In the genomic region with DNA sequence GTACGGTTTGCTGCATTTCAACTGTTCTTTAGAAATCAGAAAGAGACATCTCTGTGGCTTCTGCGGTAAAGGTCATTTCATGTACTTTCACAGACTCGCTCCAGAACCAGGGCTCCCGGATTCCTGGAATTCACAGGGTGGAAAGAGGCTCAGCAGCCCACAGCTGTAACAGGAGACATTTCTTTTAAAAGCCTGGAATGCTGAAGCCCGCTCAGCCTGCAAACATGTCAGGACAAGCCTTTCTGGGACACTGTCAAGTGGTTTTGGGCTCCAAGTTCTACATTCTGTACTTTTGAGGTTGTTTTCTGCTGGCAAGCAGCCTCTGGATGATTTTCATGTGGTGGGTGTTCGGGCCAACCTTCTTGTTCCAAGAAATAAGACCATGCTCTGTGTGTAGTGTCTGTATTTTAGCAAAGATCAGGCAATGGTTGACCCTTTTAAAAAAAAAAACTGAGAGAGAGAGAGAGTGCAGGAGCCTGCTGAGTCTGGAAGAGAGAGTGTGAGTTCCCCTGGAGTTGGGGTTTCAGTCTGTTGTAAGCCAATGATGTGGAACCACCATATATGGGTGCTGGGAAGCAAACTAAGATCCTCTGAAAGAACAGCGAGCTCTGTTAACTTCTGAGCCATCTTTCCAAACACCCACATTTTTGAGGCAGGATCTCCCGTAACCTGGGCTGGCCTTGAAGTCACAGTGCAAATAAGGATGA, we compare ENCODE assay signal across 8 mouse cellular contexts. TPM values are rescaled to one million over a fixed set of nuclear protein-coding genes. Genes with fewer than 3 reads are reported as not detected.
DNase-seq lines count a peak whose midpoint lies in the region; ATAC-seq and TF ChIP-seq lines count a peak whose summit lies in the region.

No protein-coding gene starts in this region.

- H3K9ac ChIP-seq in kidney, embryonic 15.5 days = no peak overlapping the region
- H3K9ac ChIP-seq in midbrain, postnatal 0 days (replicated peaks; ENCODE audit: low read length, poor library complexity, severe bottlenecking) = no peak overlapping the region

- no peaks in the 10 kb centered on the region for H3K4me1 ChIP-seq in cortical plate, adult 2 months (ENCODE audit: control insufficient read depth, insufficient read depth, low read length)
- peaks cover 35% of the 10 kb centered on the region for H3K4me1 ChIP-seq in heart, embryonic 10.5 days
- peaks cover 54% of the 10 kb centered on the region for H3K4me1 ChIP-seq in kidney, embryonic 15.5 days
- peaks cover 4% of the 10 kb centered on the region; the same call in 1 of the 2 replicates for H3K4me1 ChIP-seq in midbrain, postnatal 0 days (ENCODE audit: insufficient read depth, low read length)

- TF ChIP-seq POLR2A in cortical plate, adult 2 months (IDR thresholded peaks at IDR 0.05; ENCODE audit: extremely low read depth, insufficient read depth, low read length) = no peak

- 34% methylated on average over 8 of the region's 8 CpGs for WGBS in heart, embryonic 10.5 days
- 25% methylated on average over 8 of the region's 8 CpGs for WGBS in kidney, embryonic 15.5 days
- 49% methylated on average over 8 of the region's 8 CpGs for WGBS in midbrain, postnatal 0 days

- ATAC-seq in kidney, embryonic 15.5 days (replicated peaks; ENCODE audit: low FRiP score) = no peak
- ATAC-seq in midbrain, postnatal 0 days (ENCODE audit: low FRiP score) = no peak

- H3K27ac ChIP-seq in cortical plate, adult 2 months (ENCODE audit: insufficient read depth, low read length) = peak overlapping the region; percentile 53; the same call in 1 of the 2 replicates
- peak overlapping the region; percentile 83 for H3K27ac ChIP-seq in heart, embryonic 10.5 days
- peak overlapping the region; percentile 94 for H3K27ac ChIP-seq in kidney, embryonic 15.5 days
- H3K27ac ChIP-seq in midbrain, postnatal 0 days (ENCODE audit: low read depth, low read length) = 0 out of 2 replicates have a peak overlapping the region, but pooled peaks have one; percentile 26

- H3K4me2 ChIP-seq in kidney, embryonic 15.5 days = no peak overlapping the region; the same call in 1 of the 2 replicates
- no peak overlapping the region for H3K4me2 ChIP-seq in midbrain, postnatal 0 days (ENCODE audit: low read depth, low read length, poor library complexity, severe bottlenecking)

- H3K9me3 ChIP-seq in heart, embryonic 10.5 days = no peaks in the 10 kb centered on the region
- H3K9me3 ChIP-seq in kidney, embryonic 15.5 days (replicated peaks) = no peaks in the 10 kb centered on the region
- H3K9me3 ChIP-seq in midbrain, postnatal 0 days (ENCODE audit: low read length) = no peaks in the 10 kb centered on the region

- no peak for TF ChIP-seq CTCF in cortical plate, adult 2 months (IDR thresholded peaks at IDR 0.05; ENCODE audit: extremely low read depth, insufficient read depth, low read length)
- no peak for TF ChIP-seq CTCF in midbrain, postnatal 0 days (IDR thresholded peaks at IDR 0.05)

- H3K27me3 ChIP-seq in heart, embryonic 10.5 days (ENCODE audit: insufficient read depth, poor library complexity, severe bottlenecking) = no peaks in the 10 kb centered on the region
- H3K27me3 ChIP-seq in kidney, embryonic 15.5 days = no peaks in the 10 kb centered on the region
- no peaks in the 10 kb centered on the region; the same call in 1 of the 2 replicates for H3K27me3 ChIP-seq in midbrain, postnatal 0 days (ENCODE audit: insufficient read depth, low read length)

- DNase-seq in 3T3-L1 (ENCODE audit: low read depth, low spot score) = peak; percentile 82
- no peak for DNase-seq in heart, embryonic 10.5 days (ENCODE audit: low spot score)
- DNase-seq in midbrain, postnatal 0 days (ENCODE audit: low spot score) = no peak
- DNase-seq in ovary, adult 18-20 months (ENCODE audit: low spot score) = no peak
- no peak for DNase-seq in layer of hippocampus, adult 8-10 months (ENCODE audit: low spot score in 2 of 2)
- DNase-seq in cerebellum, postnatal 10 days = no peak

- no peak overlapping the region for H3K4me3 ChIP-seq in cortical plate, adult 2 months (ENCODE audit: insufficient read depth, low read length)
- no peak overlapping the region for H3K4me3 ChIP-seq in heart, embryonic 10.5 days
- no peak overlapping the region for H3K4me3 ChIP-seq in kidney, embryonic 15.5 days (replicated peaks)
- no peak overlapping the region for H3K4me3 ChIP-seq in midbrain, postnatal 0 days (ENCODE audit: low read depth, low read length)

- no peaks in the 10 kb centered on the region for H3K36me3 ChIP-seq in heart, embryonic 10.5 days
- no peaks in the 10 kb centered on the region for H3K36me3 ChIP-seq in kidney, embryonic 15.5 days
- H3K36me3 ChIP-seq in midbrain, postnatal 0 days (ENCODE audit: insufficient read depth, low read length) = no peaks in the 10 kb centered on the region

RNA-seq across cellular contexts. Expression of gene Irf2bp2, which starts 9.6 kb away (rescaled TPM):
- 32.9 and 33.2 TPM in 2 replicates for polyA plus RNA-seq in cortical plate, adult 2 months (2012; rRNA removed)
- polyA plus RNA-seq in heart, embryonic 10.5 days (2016; fragmentation: Nextera tagmentation; extraction: Ambion mirVana) = 4.6 and 6.5 TPM in 2 replicates
- 12.3 and 13.3 TPM in 2 replicates for polyA plus RNA-seq in kidney, embryonic 15.5 days (2015; fragmentation: Nextera tagmentation; extraction: Ambion mirVana)
- 81.3 and 88.2 TPM in 2 replicates for total RNA-seq in midbrain, postnatal 0 days (2014; rRNA removed)
- 8.0 and 9.2 TPM in 2 replicates for polyA plus RNA-seq in midbrain, postnatal 0 days (2015; fragmentation: Nextera tagmentation; extraction: Ambion mirVana)
- total RNA-seq in layer of hippocampus, adult 8-10 months (2022) = 10 to 100 TPM; 53.5 to 58.0 (median 56.2) TPM

Comparison
In these comparisons a context has a peak if more than half of its experiments do, and no peak if none do; other contexts are left out.
1. H3K27ac ChIP-seq: peak in every context shown above with its lines; median percentile 94 in kidney, embryonic 15.5 days; 83 in heart, embryonic 10.5 days; 53 in cortical plate, adult 2 months; 26 in midbrain, postnatal 0 days.